Mouse (Mus musculus): ENCODE measurements around the gene Slc37a3. TPM values are rescaled to one million over a fixed set of nuclear protein-coding genes. Genes with fewer than 3 reads are reported as not detected.

Slc37a3 gene
- polyA plus RNA-seq, 1 experiment, result 13.6 TPM

GRCm38 (mm10) chr6:39320286-39320685 lies 57.2 kb downstream of the Slc37a3 start:
- TF ChIP-seq CTCF (IDR thresholded peaks at IDR 0.05; ENCODE audit: control insufficient read depth, insufficient read depth, low read length) (no peak), POLR2A (IDR thresholded peaks at IDR 0.05; ENCODE audit: borderline replicate concordance, control insufficient read depth, low read depth, low read length) (no peak)
- 79% methylated on average over 5 of the region's 5 CpGs for WGBS
- H3K4me3 ChIP-seq (replicated peaks; ENCODE audit: control insufficient read depth, low read depth, low read length), result no peak overlapping the region
- H3K4me1 ChIP-seq (ENCODE audit: control insufficient read depth, insufficient read depth, low read length), result peaks cover 2% of the 10 kb centered on the region; the same call in 1 of the 2 replicates
- H3K27ac ChIP-seq (ENCODE audit: control insufficient read depth, insufficient read depth, low read depth, low read length, poor library complexity), result no peak overlapping the region

- Histone ChIP-seq H3K4me3 (replicated peaks; ENCODE audit: control insufficient read depth, low read depth, low read length) (no peak overlapping the region), H3K27ac (ENCODE audit: control insufficient read depth, insufficient read depth, low read depth, low read length, poor library complexity) (no peak overlapping the region), H3K4me1 (ENCODE audit: control insufficient read depth, insufficient read depth, low read length) (peaks cover 2% of the 10 kb centered on the region; the same call in 1 of the 2 replicates)
- WGBS, result 50% methylated on average over 18 of the region's 19 CpGs
- TF ChIP-seq CTCF (IDR thresholded peaks at IDR 0.05; ENCODE audit: control insufficient read depth, insufficient read depth, low read length) (no peak), POLR2A (IDR thresholded peaks at IDR 0.05; ENCODE audit: borderline replicate concordance, control insufficient read depth, low read depth, low read length) (no peak)
Observed at GRCm38 (mm10) chr6:39319061-39319761, 58.3 kb downstream of the Slc37a3 start.

GRCm38 (mm10) chr6:39318631-39319010 lies 58.9 kb downstream of the Slc37a3 start:
- WGBS, result 54% methylated on average over 2 of the region's 2 CpGs
- no peak overlapping the region for H3K27ac ChIP-seq (ENCODE audit: control insufficient read depth, insufficient read depth, low read depth, low read length, poor library complexity)
- H3K4me3 ChIP-seq (replicated peaks; ENCODE audit: control insufficient read depth, low read depth, low read length), result no peak overlapping the region
- no peak for TF ChIP-seq CTCF (IDR thresholded peaks at IDR 0.05; ENCODE audit: control insufficient read depth, insufficient read depth, low read length)
- no peak for TF ChIP-seq POLR2A (IDR thresholded peaks at IDR 0.05; ENCODE audit: borderline replicate concordance, control insufficient read depth, low read depth, low read length)
- H3K4me1 ChIP-seq (ENCODE audit: control insufficient read depth, insufficient read depth, low read length), result peaks cover 2% of the 10 kb centered on the region; the same call in 1 of the 2 replicates

- WGBS, result 70% methylated on average over 10 of the region's 10 CpGs
- no peak overlapping the region for H3K27ac ChIP-seq (ENCODE audit: control insufficient read depth, insufficient read depth, low read depth, low read length, poor library complexity)
- H3K4me3 ChIP-seq (replicated peaks; ENCODE audit: control insufficient read depth, low read depth, low read length), result no peak overlapping the region
- peaks cover 2% of the 10 kb centered on the region; the same call in 1 of the 2 replicates for H3K4me1 ChIP-seq (ENCODE audit: control insufficient read depth, insufficient read depth, low read length)
- no peak for TF ChIP-seq CTCF (IDR thresholded peaks at IDR 0.05; ENCODE audit: control insufficient read depth, insufficient read depth, low read length)
- TF ChIP-seq POLR2A (IDR thresholded peaks at IDR 0.05; ENCODE audit: borderline replicate concordance, control insufficient read depth, low read depth, low read length), result no peak
Observed at GRCm38 (mm10) chr6:39317854-39318630, 59.4 kb downstream of the Slc37a3 start.

GRCm38 (mm10) chr6:39316089-39316488 lies 61.4 kb downstream of the Slc37a3 start:
- Histone ChIP-seq H3K4me3 (replicated peaks; ENCODE audit: control insufficient read depth, low read depth, low read length) (no peak overlapping the region), H3K4me1 (ENCODE audit: control insufficient read depth, insufficient read depth, low read length) (peaks cover 2% of the 10 kb centered on the region; the same call in 1 of the 2 replicates), H3K27ac (ENCODE audit: control insufficient read depth, insufficient read depth, low read depth, low read length, poor library complexity) (peak overlapping the region; percentile 81)
- WGBS, result 14% methylated on average over 5 of the region's 6 CpGs
- TF ChIP-seq CTCF (IDR thresholded peaks at IDR 0.05; ENCODE audit: control insufficient read depth, insufficient read depth, low read length) (no peak), POLR2A (IDR thresholded peaks at IDR 0.05; ENCODE audit: borderline replicate concordance, control insufficient read depth, low read depth, low read length) (no peak)

- Histone ChIP-seq H3K4me3 (replicated peaks; ENCODE audit: control insufficient read depth, low read depth, low read length) (no peak overlapping the region), H3K4me1 (ENCODE audit: control insufficient read depth, insufficient read depth, low read length) (peaks cover 2% of the 10 kb centered on the region; the same call in 1 of the 2 replicates), H3K27ac (ENCODE audit: control insufficient read depth, insufficient read depth, low read depth, low read length, poor library complexity) (no peak overlapping the region)
- TF ChIP-seq CTCF (IDR thresholded peaks at IDR 0.05; ENCODE audit: control insufficient read depth, insufficient read depth, low read length) (no peak), POLR2A (IDR thresholded peaks at IDR 0.05; ENCODE audit: borderline replicate concordance, control insufficient read depth, low read depth, low read length) (no peak)
- WGBS, result 85% methylated on average over 12 of the region's 12 CpGs
Observed at GRCm38 (mm10) chr6:39314461-39314860, 63.0 kb downstream of the Slc37a3 start.

GRCm38 (mm10) chr6:39311786-39312185 lies 65.7 kb downstream of the Slc37a3 start:
- Histone ChIP-seq H3K4me3 (replicated peaks; ENCODE audit: control insufficient read depth, low read depth, low read length) (no peak overlapping the region), H3K4me1 (ENCODE audit: control insufficient read depth, insufficient read depth, low read length) (peaks cover 2% of the 10 kb centered on the region; the same call in 1 of the 2 replicates), H3K27ac (ENCODE audit: control insufficient read depth, insufficient read depth, low read depth, low read length, poor library complexity) (no peak overlapping the region)
- WGBS, result 80% methylated on average over 3 of the region's 3 CpGs
- no peak for TF ChIP-seq POLR2A (IDR thresholded peaks at IDR 0.05; ENCODE audit: borderline replicate concordance, control insufficient read depth, low read depth, low read length)
- TF ChIP-seq CTCF (IDR thresholded peaks at IDR 0.05; ENCODE audit: control insufficient read depth, insufficient read depth, low read length), result no peak

GRCm38 (mm10) chr6:39304371-39304874 lies 73.1 kb downstream of the Slc37a3 start:
- H3K4me1 ChIP-seq (ENCODE audit: control insufficient read depth, insufficient read depth, low read length), result no peaks in the 10 kb centered on the region; the same call in 1 of the 2 replicates
- H3K4me3 ChIP-seq (replicated peaks; ENCODE audit: control insufficient read depth, low read depth, low read length), result no peak overlapping the region
- no peak for TF ChIP-seq CTCF (IDR thresholded peaks at IDR 0.05; ENCODE audit: control insufficient read depth, insufficient read depth, low read length)
- no peak for TF ChIP-seq POLR2A (IDR thresholded peaks at IDR 0.05; ENCODE audit: borderline replicate concordance, control insufficient read depth, low read depth, low read length)
- no peak overlapping the region for H3K27ac ChIP-seq (ENCODE audit: control insufficient read depth, insufficient read depth, low read depth, low read length, poor library complexity)
- 84% methylated on average over 6 of the region's 6 CpGs for WGBS
